Mouse (Mus musculus): Measurements from ENCODE around the gene Rbbp7. TPM values are rescaled to one million over a fixed set of nuclear protein-coding genes. Genes with fewer than 3 reads are reported as not detected.

The Rbbp7 gene
- total and polyA plus RNA-seq, 3 experiments, result 217 to 558 (median 377) TPM

GRCm38 (mm10) chrX:162756058-162756457, 4.1 kb upstream of the Rbbp7 start:
- H3K79me2 ChIP-seq (ENCODE audit: control insufficient read depth, insufficient read depth, low read length, poor library complexity), result peaks cover 8% of the 10 kb centered on the region
- no peak overlapping the region for H3K4me3 ChIP-seq (ENCODE audit: control insufficient read depth in 1 of 2, insufficient read depth in 1 of 2, low read depth in 2 of 2, low read length in 2 of 2)
- peaks cover 0 to 4% of the 10 kb centered on the region in 2 experiments; a peak in 2 of 4 replicates for H3K36me3 ChIP-seq (ENCODE audit: control insufficient read depth in 1 of 2, insufficient read depth in 2 of 2, low read length in 2 of 2)
- H3K4me1 ChIP-seq (ENCODE audit: control insufficient read depth in 1 of 2, insufficient read depth in 2 of 2, low read length in 2 of 2), result peaks cover 0 to 2% of the 10 kb centered on the region in 2 experiments; a peak in 3 of 4 replicates
- no peak overlapping the region for H3K9ac ChIP-seq (ENCODE audit: control insufficient read depth, low read depth, low read length, poor library complexity, severe bottlenecking)
- DNase-seq (ENCODE audit: low read depth, low spot score), result no peak
- no peak for TF ChIP-seq CTCF (IDR thresholded peaks at IDR 0.05 in 2 of 3, conservative IDR thresholded peaks at IDR 0.05 in 1 of 3; ENCODE audit: control insufficient read depth in 1 of 3, insufficient read depth in 1 of 3, low read depth in 2 of 3, low read length in 3 of 3, poor library complexity in 1 of 3, severe bottlenecking in 1 of 3)
- no peak for TF ChIP-seq NELFE (IDR thresholded peaks at IDR 0.05; ENCODE audit: low read depth, low read length)
- no peak for TF ChIP-seq GATA1 (IDR thresholded peaks at IDR 0.05; ENCODE audit: low read depth, low read length)
- no peak for TF ChIP-seq EP300 (IDR thresholded peaks at IDR 0.05; ENCODE audit: low read depth in 1 of 2, low read length in 2 of 2)
- TF ChIP-seq HCFC1 (IDR thresholded peaks at IDR 0.05; ENCODE audit: low read depth, low read length), result no peak
- no peak for TF ChIP-seq RCOR1 (IDR thresholded peaks at IDR 0.05; ENCODE audit: low read depth, low read length)
- TF ChIP-seq CHD1 (IDR thresholded peaks at IDR 0.05; ENCODE audit: low read depth, low read length), result no peak
- no peak for TF ChIP-seq USF2 (IDR thresholded peaks at IDR 0.05; ENCODE audit: borderline replicate concordance in 1 of 2, insufficient read depth in 1 of 2, low read depth in 1 of 2, low read length in 2 of 2)
- no peak for TF ChIP-seq POLR2AphosphoS5 (IDR thresholded peaks at IDR 0.05; ENCODE audit: borderline replicate concordance, low read depth, low read length)
- TF ChIP-seq UBTF (IDR thresholded peaks at IDR 0.05; ENCODE audit: borderline replicate concordance, insufficient read depth, low read depth, low read length), result no peak
- H3K27ac ChIP-seq (ENCODE audit: control insufficient read depth, low read depth, low read length), result no peak overlapping the region
- no peaks in the 10 kb centered on the region for H3K9me3 ChIP-seq (replicated peaks; ENCODE audit: insufficient read depth, low read length)
- H3K27me3 ChIP-seq (ENCODE audit: control insufficient read depth in 1 of 2, insufficient read depth in 2 of 2, low read length in 2 of 2), result no peaks in the 10 kb centered on the region; a peak in 1 of 4 replicates

DNA sequence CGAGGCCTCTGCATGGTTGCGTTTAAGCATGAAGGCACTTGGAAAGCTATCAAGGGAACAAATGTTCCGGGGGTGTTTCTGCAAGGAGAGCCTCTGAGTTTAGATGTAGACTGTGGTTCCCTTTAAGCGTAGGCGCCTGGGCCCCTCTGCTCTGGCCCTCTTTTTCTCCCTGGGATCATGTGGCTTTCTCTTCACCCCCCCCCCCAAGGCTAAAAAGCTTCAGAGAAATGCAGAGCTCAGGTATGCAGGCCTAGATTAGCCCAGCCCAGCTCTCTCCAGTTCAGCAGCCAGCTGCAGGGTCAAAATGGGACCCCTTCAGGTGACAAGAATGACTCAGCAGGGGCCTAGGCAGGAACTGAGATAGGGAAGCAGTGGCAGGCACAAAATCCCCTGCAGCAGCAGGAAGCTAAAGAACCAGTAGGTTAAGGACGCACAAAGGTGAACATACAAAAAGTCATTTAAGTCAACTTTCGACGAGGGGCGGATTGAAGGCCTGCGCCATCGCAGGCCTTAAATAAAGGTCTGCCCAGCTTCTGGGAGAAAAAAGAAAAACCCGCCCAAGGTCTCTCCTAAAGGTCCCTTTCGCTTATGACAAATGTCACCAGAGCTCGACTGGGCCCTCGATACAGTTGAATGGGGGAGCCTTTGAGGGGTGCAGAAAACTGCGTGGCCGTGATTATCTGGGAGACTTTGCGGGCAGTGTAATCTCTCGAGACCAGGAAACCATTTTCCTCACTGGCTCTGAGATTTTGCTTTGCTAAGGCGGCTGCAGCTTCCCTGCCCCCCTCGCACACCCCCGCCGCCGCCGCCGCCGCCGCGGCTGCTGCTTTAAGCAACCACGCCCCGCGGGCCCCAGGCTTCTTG, 719 bp upstream of the Rbbp7 start:
- Histone ChIP-seq H3K27me3 (ENCODE audit: control insufficient read depth in 1 of 2, insufficient read depth in 2 of 2, low read length in 2 of 2) (no peaks in the 10 kb centered on the region), H3K4me1 (ENCODE audit: control insufficient read depth in 1 of 2, insufficient read depth in 2 of 2, low read length in 2 of 2) (peaks cover 2 to 6% of the 10 kb centered on the region in 2 experiments), H3K9me3 (replicated peaks; ENCODE audit: insufficient read depth, low read length) (no peaks in the 10 kb centered on the region), H3K27ac (ENCODE audit: control insufficient read depth, low read depth, low read length) (peak overlapping the region; percentile 91), H3K9ac (ENCODE audit: control insufficient read depth, low read depth, low read length, poor library complexity, severe bottlenecking) (peak overlapping the region; percentile 70), H3K79me2 (ENCODE audit: control insufficient read depth, insufficient read depth, low read length, poor library complexity) (peaks cover 36% of the 10 kb centered on the region), H3K4me3 (ENCODE audit: control insufficient read depth in 1 of 2, insufficient read depth in 1 of 2, low read depth in 2 of 2, low read length in 2 of 2) (peak overlapping the region; percentile 56 to 57), H3K36me3 (ENCODE audit: control insufficient read depth in 1 of 2, insufficient read depth in 2 of 2, low read length in 2 of 2) (peaks cover 15 to 25% of the 10 kb centered on the region in 2 experiments)
- DNase-seq (ENCODE audit: low read depth, low spot score), result peak; percentile 83
- TF ChIP-seq USF2 (IDR thresholded peaks at IDR 0.05; ENCODE audit: borderline replicate concordance in 1 of 2, insufficient read depth in 1 of 2, low read depth in 1 of 2, low read length in 2 of 2), result no peak
- no peak; the same call in 1 of the 2 replicates for TF ChIP-seq CHD2 (IDR thresholded peaks at IDR 0.05; ENCODE audit: low read length)
- peak; percentile 55; the same call in 1 of the 2 replicates for TF ChIP-seq MAFK (IDR thresholded peaks at IDR 0.05; ENCODE audit: borderline replicate concordance, low read depth, low read length)
- TF ChIP-seq ZKSCAN1 (IDR thresholded peaks at IDR 0.05; ENCODE audit: low read depth, low read length), result 0 out of 2 replicates have a peak, but pooled peaks have one; percentile 34
- no peak for TF ChIP-seq MYB (IDR thresholded peaks at IDR 0.05; ENCODE audit: low read depth, low read length)
- peak; percentile 40 for TF ChIP-seq NELFE (IDR thresholded peaks at IDR 0.05; ENCODE audit: low read depth, low read length)
- peak; percentile 55; the same call in 1 of the 2 replicates for TF ChIP-seq ZMIZ1 (IDR thresholded peaks at IDR 0.05; ENCODE audit: low read depth, low read length)
- no peak for TF ChIP-seq SMC3 (IDR thresholded peaks at IDR 0.05; ENCODE audit: low read depth, low read length)
- peak; percentile 11; the same call in 1 of the 2 replicates for TF ChIP-seq MAX (IDR thresholded peaks at IDR 0.05; ENCODE audit: low read length)
- no peak for TF ChIP-seq RAD21 (IDR thresholded peaks at IDR 0.05; ENCODE audit: low read depth, low read length)
- TF ChIP-seq CHD1 (IDR thresholded peaks at IDR 0.05; ENCODE audit: low read depth, low read length), result peak; percentile 64; the same call in 1 of the 2 replicates
- peak; percentile 44; the same call in 1 of the 2 replicates for TF ChIP-seq USF1 (IDR thresholded peaks at IDR 0.05; ENCODE audit: low read depth, low read length)
- no peak for TF ChIP-seq POLR2AphosphoS5 (IDR thresholded peaks at IDR 0.05; ENCODE audit: borderline replicate concordance, low read depth, low read length)
- TF ChIP-seq BHLHE40 (IDR thresholded peaks at IDR 0.05; ENCODE audit: borderline replicate concordance, low read depth, low read length), result no peak
- peak; percentile 83 for TF ChIP-seq ETS1 (IDR thresholded peaks at IDR 0.05; ENCODE audit: low read depth, low read length)
- TF ChIP-seq E2F4 (IDR thresholded peaks at IDR 0.05; ENCODE audit: borderline replicate concordance, low read depth, low read length), result no peak
- peak; percentile 65; the same call in 1 of the 2 replicates for TF ChIP-seq JUND (IDR thresholded peaks at IDR 0.05; ENCODE audit: low read depth, low read length)
- TF ChIP-seq MEF2A (IDR thresholded peaks at IDR 0.05; ENCODE audit: extremely low read depth, insufficient replicate concordance, low read depth, low read length, poor library complexity, severe bottlenecking), result no peak
- peak; percentile 48 for TF ChIP-seq TAL1 (IDR thresholded peaks at IDR 0.05; ENCODE audit: low read length)
- peak; percentile 7 for TF ChIP-seq SIN3A (IDR thresholded peaks at IDR 0.05; ENCODE audit: low read length)
- TF ChIP-seq UBTF (IDR thresholded peaks at IDR 0.05; ENCODE audit: borderline replicate concordance, insufficient read depth, low read depth, low read length), result 0 out of 2 replicates have a peak, but pooled peaks have one; percentile 46
- TF ChIP-seq ZC3H11A (IDR thresholded peaks at IDR 0.05; ENCODE audit: low read depth, low read length), result no peak; the same call in 1 of the 2 replicates
